Mouse (Mus musculus): Measurements from ENCODE around the gene Fam89a.

The Fam89a gene

GRCm38 (mm10) chr8:124752325-124752862, 762 bp upstream of the Fam89a start:
- no peak for DNase-seq

GRCm38 (mm10) chr8:124751191-124751590, 441 bp downstream of the Fam89a start:
- DNase-seq: peak; percentile 43 to 65

GRCm38 (mm10) chr8:124746661-124747060, 5.0 kb downstream of the Fam89a start:
- DNase-seq: no peak

- DNase-seq: peak; percentile 43 to 51
These were observed 12.4 kb downstream of the Fam89a start for GRCm38 (mm10) chr8:124739268-124739667.

- no peak for DNase-seq
These were observed 16.2 kb downstream of the Fam89a start for GRCm38 (mm10) chr8:124735371-124735911.

GRCm38 (mm10) chr8:124732828-124733227, 18.8 kb downstream of the Fam89a start:
- DNase-seq: no peak

- no peak for DNase-seq
These were observed 27.3 kb downstream of the Fam89a start for GRCm38 (mm10) chr8:124724301-124724700.

- peak; percentile 95 to 97 for DNase-seq
These were observed 29.6 kb downstream of the Fam89a start, which contains the start of the genes Ttc13 and Arv1 for GRCm38 (mm10) chr8:124721862-124722515. Gene Ttc13 (minus strand): TSS chr8:124721983. Gene Arv1 (plus strand): TSS chr8:124722139.

GRCm38 (mm10) chr8:124720938-124721861, 30.4 kb downstream of the Fam89a start:
- DNase-seq: no peak

- peak in 1 of 2 experiments; percentile 27 for DNase-seq
These were observed 31.5 kb downstream of the Fam89a start for GRCm38 (mm10) chr8:124720133-124720532.

GRCm38 (mm10) chr8:124715736-124716135, 35.9 kb downstream of the Fam89a start:
- no peak for DNase-seq

- no peak for DNase-seq
These were observed 38.4 kb downstream of the Fam89a start for GRCm38 (mm10) chr8:124713207-124713606.

GRCm38 (mm10) chr8:124705823-124706222, 45.8 kb downstream of the Fam89a start:
- DNase-seq: no peak

GRCm38 (mm10) chr8:124704376-124704775, 47.3 kb downstream of the Fam89a start:
- DNase-seq: no peak

- DNase-seq: no peak
These were observed 48.1 kb downstream of the Fam89a start for GRCm38 (mm10) chr8:124703526-124703925.

GRCm38 (mm10) chr8:124702183-124702582, 49.4 kb downstream of the Fam89a start:
- no peak for DNase-seq

GRCm38 (mm10) chr8:124701023-124701422, 50.6 kb downstream of the Fam89a start:
- no peak for DNase-seq

GRCm38 (mm10) chr8:124700271-124700670, 51.4 kb downstream of the Fam89a start:
- DNase-seq: no peak

- DNase-seq: no peak
These were observed 56.1 kb downstream of the Fam89a start for GRCm38 (mm10) chr8:124695424-124696100.

- no peak for DNase-seq
These were observed 59.9 kb downstream of the Fam89a start for GRCm38 (mm10) chr8:124691706-124692105.
